Mouse (Mus musculus): ENCODE results near the gene Dhrs7c. TPM values are rescaled to one million over a fixed set of nuclear protein-coding genes. Genes with fewer than 3 reads are reported as not detected.

Gene Dhrs7c
- polyA plus RNA-seq, 1 experiment from 2014 or later, result not detected

DNA sequence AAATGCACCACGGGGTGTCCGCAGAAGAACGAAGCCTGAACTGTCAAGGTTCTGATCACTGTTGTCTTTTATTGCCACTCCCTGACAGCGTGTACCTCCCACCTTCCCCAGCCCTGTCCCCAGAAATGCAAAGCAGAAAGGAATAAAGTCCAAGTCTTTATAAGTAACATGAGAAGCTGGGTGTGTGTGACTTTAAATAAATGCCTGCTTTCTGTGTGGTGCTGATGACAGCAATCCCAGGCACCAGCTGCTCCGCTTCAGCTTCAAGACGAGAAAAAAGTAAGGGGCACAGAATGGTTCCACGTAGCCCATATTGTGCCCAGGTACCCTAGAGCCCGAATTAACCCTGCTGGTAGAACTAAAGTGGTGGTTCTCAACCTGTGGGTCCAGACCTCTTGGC, 3.2 kb downstream of the Dhrs7c start:
- Histone ChIP-seq H3K4me3 (ENCODE audit: low read depth, low read length) (no peak overlapping the region), H3K36me3 (ENCODE audit: control insufficient read depth, insufficient read depth, low read length) (no peaks in the 10 kb centered on the region), H3K27ac (ENCODE audit: low read depth, low read length) (no peak overlapping the region), H3K4me1 (replicated peaks; ENCODE audit: control insufficient read depth, insufficient read depth, low read length) (no peaks in the 10 kb centered on the region), H3K9ac (ENCODE audit: low read depth, low read length) (no peak overlapping the region), H3K27me3 (replicated peaks; ENCODE audit: control insufficient read depth, insufficient read depth, low read length) (no peaks in the 10 kb centered on the region), H3K4me2 (no peak overlapping the region), H3K9me3 (ENCODE audit: control insufficient read depth, low read length) (no peaks in the 10 kb centered on the region)
- DNase-seq (ENCODE audit: low spot score) (no peak), ATAC-seq (replicated peaks; ENCODE audit: low FRiP score) (no peak)
- 80% methylated on average over 8 of the region's 8 CpGs for WGBS

DNA sequence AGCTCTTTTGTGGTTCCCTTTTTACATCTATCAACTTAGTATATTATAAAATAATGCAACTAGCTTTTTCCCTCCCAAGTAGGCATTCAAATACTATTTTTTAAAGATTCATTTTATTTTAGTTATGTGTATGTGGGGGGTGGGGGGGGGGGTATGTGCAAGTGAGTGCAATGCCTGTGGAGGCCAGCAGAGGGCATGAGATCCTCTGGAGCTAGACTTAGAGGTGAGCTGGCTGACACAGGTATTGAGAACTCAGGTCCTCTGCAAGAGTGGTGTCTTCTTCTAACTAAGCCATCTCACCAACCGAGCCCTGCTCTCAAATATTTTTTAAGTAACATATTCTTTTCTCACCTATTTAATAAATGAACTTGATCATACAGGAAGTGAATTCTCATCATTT, 7.6 kb downstream of the Dhrs7c start:
- Histone ChIP-seq H3K36me3 (ENCODE audit: control insufficient read depth, insufficient read depth, low read length) (no peaks in the 10 kb centered on the region), H3K4me2 (no peak overlapping the region), H3K9me3 (ENCODE audit: control insufficient read depth, low read length) (no peaks in the 10 kb centered on the region), H3K27ac (ENCODE audit: low read depth, low read length) (no peak overlapping the region), H3K9ac (ENCODE audit: low read depth, low read length) (no peak overlapping the region), H3K4me1 (replicated peaks; ENCODE audit: control insufficient read depth, insufficient read depth, low read length) (no peaks in the 10 kb centered on the region), H3K4me3 (ENCODE audit: low read depth, low read length) (no peak overlapping the region), H3K27me3 (replicated peaks; ENCODE audit: control insufficient read depth, insufficient read depth, low read length) (no peaks in the 10 kb centered on the region)
- DNase-seq (ENCODE audit: low spot score), result no peak
- no peak for ATAC-seq (replicated peaks; ENCODE audit: low FRiP score)
- 89% methylated on average over 1 of the region's 1 CpGs for WGBS

DNA sequence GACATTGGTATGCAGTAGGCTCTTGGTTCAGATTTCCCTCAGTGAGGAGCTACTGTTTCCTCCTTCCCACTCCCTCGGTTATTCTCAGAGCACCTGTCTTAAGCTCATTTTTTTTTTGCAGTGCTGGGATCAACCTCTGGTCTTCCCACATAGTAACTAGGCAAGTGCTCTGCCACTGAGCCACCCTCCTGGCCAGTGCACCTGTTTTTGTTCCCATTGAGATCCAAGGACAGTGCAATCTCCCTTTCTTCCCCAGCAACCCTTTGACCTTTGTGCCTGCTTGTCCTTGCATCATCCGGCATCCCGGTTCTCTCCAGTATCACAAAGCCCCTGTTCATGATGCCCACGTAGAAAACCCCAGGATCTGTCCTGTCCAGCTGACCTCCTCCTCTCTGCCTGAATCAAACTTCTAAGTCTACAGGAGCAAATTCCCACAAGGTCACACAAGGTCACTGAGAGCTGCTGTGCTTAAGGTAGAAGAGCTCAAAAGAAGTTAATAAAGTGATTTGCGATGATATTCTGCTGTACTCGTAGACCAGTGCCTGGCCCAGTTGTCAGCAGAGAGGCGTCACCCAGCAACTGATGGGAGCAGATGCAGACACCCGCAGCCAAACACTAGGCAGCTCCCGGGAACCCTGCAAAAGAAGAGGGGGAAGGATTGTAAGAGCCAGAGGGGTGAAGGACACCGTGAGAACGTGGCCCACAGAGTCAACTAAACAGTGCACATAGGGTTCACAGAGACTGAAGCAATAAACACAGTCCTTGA, 9.0 kb downstream of the Dhrs7c start:
- WGBS, result 80% methylated on average over 11 of the region's 11 CpGs
- H3K9ac ChIP-seq (ENCODE audit: low read depth, low read length), result no peak overlapping the region
- H3K4me2 ChIP-seq, result no peak overlapping the region
- no peaks in the 10 kb centered on the region for H3K4me1 ChIP-seq (replicated peaks; ENCODE audit: control insufficient read depth, insufficient read depth, low read length)
- no peaks in the 10 kb centered on the region for H3K9me3 ChIP-seq (ENCODE audit: control insufficient read depth, low read length)
- H3K27ac ChIP-seq (ENCODE audit: low read depth, low read length), result no peak overlapping the region
- DNase-seq (ENCODE audit: low spot score) (no peak), ATAC-seq (replicated peaks; ENCODE audit: low FRiP score) (no peak)
- no peaks in the 10 kb centered on the region for H3K36me3 ChIP-seq (ENCODE audit: control insufficient read depth, insufficient read depth, low read length)
- no peaks in the 10 kb centered on the region for H3K27me3 ChIP-seq (replicated peaks; ENCODE audit: control insufficient read depth, insufficient read depth, low read length)
- H3K4me3 ChIP-seq (ENCODE audit: low read depth, low read length), result no peak overlapping the region

DNA sequence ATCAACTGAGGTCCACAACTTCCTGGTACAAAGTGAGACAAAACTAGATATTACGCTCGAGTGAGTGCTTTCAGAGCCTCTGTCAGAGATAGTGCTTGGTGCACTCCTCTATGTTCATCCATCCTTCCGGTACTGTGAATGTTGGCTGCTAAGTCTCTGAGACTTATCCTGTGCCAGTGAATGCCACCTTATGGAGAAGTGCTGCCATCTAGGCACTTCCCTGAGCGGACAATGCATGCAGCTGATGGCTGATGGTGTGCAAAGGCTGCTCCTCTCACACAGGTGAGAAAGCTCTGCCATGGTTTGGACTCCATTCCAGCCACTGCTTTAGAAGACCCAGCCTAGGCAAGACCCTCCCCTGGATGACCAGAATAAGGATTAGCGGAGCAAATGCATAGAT, 10.1 kb downstream of the Dhrs7c start:
- Histone ChIP-seq H3K4me3 (ENCODE audit: low read depth, low read length) (no peak overlapping the region), H3K4me2 (no peak overlapping the region), H3K36me3 (ENCODE audit: control insufficient read depth, insufficient read depth, low read length) (no peaks in the 10 kb centered on the region), H3K27me3 (replicated peaks; ENCODE audit: control insufficient read depth, insufficient read depth, low read length) (no peaks in the 10 kb centered on the region), H3K9me3 (ENCODE audit: control insufficient read depth, low read length) (no peaks in the 10 kb centered on the region), H3K4me1 (replicated peaks; ENCODE audit: control insufficient read depth, insufficient read depth, low read length) (no peaks in the 10 kb centered on the region), H3K9ac (ENCODE audit: low read depth, low read length) (no peak overlapping the region), H3K27ac (ENCODE audit: low read depth, low read length) (no peak overlapping the region)
- DNase-seq (ENCODE audit: low spot score), result no peak
- 63% methylated on average over 5 of the region's 5 CpGs for WGBS
- ATAC-seq (replicated peaks; ENCODE audit: low FRiP score), result no peak

DNA sequence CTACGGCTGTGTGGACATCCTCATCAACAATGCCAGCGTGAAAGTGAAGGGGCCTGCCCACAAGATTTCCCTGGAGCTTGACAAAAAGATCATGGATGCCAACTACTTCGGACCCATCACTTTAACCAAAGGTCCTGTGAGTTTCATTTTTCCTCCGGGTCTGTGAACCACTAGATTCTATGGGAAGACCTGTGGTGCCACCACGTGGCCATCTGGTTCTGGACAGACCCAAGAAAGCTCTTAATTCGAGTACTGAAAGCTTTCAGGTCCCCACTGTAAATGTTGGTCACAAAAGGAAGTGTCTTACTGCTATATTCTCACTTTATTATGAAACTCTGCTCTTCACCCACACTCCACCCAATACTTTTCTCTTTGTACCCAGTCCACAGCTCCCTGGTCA, 13.5 kb downstream of the Dhrs7c start:
- Histone ChIP-seq H3K4me3 (ENCODE audit: low read depth, low read length) (no peak overlapping the region), H3K36me3 (ENCODE audit: control insufficient read depth, insufficient read depth, low read length) (no peaks in the 10 kb centered on the region), H3K9me3 (ENCODE audit: control insufficient read depth, low read length) (no peaks in the 10 kb centered on the region), H3K4me2 (no peak overlapping the region), H3K9ac (ENCODE audit: low read depth, low read length) (no peak overlapping the region), H3K4me1 (replicated peaks; ENCODE audit: control insufficient read depth, insufficient read depth, low read length) (no peaks in the 10 kb centered on the region), H3K27me3 (replicated peaks; ENCODE audit: control insufficient read depth, insufficient read depth, low read length) (no peaks in the 10 kb centered on the region), H3K27ac (ENCODE audit: low read depth, low read length) (no peak overlapping the region)
- 69% methylated on average over 6 of the region's 6 CpGs for WGBS
- no peak for DNase-seq (ENCODE audit: low spot score)
- ATAC-seq (replicated peaks; ENCODE audit: low FRiP score), result no peak

DNA sequence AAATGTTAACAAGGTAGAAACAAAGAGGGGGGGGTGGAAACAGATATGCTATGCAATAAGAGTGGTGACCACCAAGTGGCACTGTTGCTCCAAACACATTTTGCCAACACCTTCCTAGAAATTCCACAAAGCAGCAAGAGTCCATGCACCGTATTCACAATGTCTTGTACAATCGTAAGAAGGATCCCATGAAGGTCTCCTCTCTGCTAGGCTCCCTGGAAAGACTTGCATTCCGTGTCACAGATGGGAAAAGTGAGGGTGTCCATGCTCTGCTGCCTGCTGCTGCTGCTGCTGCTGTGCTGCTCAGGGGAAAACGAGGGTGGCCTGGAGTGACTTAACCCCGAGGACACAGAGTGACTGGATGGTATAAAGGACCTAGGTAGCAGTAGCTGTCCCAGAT, 21.6 kb downstream of the Dhrs7c start:
- H3K4me2 ChIP-seq, result no peak overlapping the region
- ATAC-seq (replicated peaks; ENCODE audit: low FRiP score) (no peak), DNase-seq (ENCODE audit: low spot score) (no peak)
- no peaks in the 10 kb centered on the region for H3K36me3 ChIP-seq (ENCODE audit: control insufficient read depth, insufficient read depth, low read length)
- no peak overlapping the region for H3K27ac ChIP-seq (ENCODE audit: low read depth, low read length)
- H3K4me3 ChIP-seq (ENCODE audit: low read depth, low read length), result no peak overlapping the region
- H3K4me1 ChIP-seq (replicated peaks; ENCODE audit: control insufficient read depth, insufficient read depth, low read length), result no peaks in the 10 kb centered on the region
- H3K27me3 ChIP-seq (replicated peaks; ENCODE audit: control insufficient read depth, insufficient read depth, low read length), result no peaks in the 10 kb centered on the region
- no peaks in the 10 kb centered on the region for H3K9me3 ChIP-seq (ENCODE audit: control insufficient read depth, low read length)
- 20% methylated on average over 5 of the region's 5 CpGs for WGBS
- no peak overlapping the region for H3K9ac ChIP-seq (ENCODE audit: low read depth, low read length)

DNA sequence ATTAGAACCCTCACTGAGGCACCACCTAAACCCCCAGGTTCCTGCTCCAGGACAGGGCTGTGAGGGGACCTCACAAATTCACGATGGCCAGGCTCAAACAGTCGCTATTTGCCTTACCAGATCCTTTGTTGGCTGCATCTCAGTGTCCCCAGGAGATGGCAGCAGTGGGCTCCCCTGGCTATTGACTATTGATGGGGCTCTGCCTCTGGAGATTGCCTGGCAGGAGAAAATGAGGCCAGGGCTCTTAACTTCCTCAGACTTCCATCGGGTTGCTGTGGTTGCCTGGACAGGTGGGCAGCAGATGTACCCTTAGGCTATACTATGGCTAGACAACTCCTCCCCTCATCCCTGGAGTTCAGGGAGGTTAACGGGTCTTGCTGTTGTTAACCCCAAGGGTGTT, 22.2 kb downstream of the Dhrs7c start:
- ATAC-seq (replicated peaks; ENCODE audit: low FRiP score), result no peak
- Histone ChIP-seq H3K27me3 (replicated peaks; ENCODE audit: control insufficient read depth, insufficient read depth, low read length) (no peaks in the 10 kb centered on the region), H3K27ac (ENCODE audit: low read depth, low read length) (no peak overlapping the region), H3K4me2 (no peak overlapping the region), H3K9ac (ENCODE audit: low read depth, low read length) (no peak overlapping the region), H3K4me3 (ENCODE audit: low read depth, low read length) (no peak overlapping the region), H3K36me3 (ENCODE audit: control insufficient read depth, insufficient read depth, low read length) (no peaks in the 10 kb centered on the region), H3K4me1 (replicated peaks; ENCODE audit: control insufficient read depth, insufficient read depth, low read length) (no peaks in the 10 kb centered on the region), H3K9me3 (ENCODE audit: control insufficient read depth, low read length) (no peaks in the 10 kb centered on the region)
- DNase-seq (ENCODE audit: low spot score), result peak; percentile 36
- WGBS, result 30% methylated on average over 4 of the region's 4 CpGs

DNA sequence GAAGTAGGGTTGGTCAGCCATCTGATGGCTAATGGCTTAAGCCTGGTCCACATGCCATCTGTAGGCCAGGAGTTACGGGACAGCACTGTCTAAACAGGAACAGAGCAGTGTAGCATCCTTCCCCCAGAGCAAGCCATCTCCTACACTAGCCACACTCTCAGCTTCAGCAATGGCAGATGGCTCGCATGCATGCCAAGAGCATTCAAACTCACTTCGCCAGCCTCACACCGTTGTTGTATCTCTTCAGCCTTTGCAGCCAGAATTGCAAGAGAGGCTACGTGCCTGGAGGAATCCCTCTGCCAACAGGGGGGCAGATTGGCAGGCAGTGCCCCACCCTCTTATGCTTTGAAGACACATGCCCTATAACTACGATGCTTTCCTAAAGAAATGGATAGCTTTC, 23.6 kb downstream of the Dhrs7c start:
- no peaks in the 10 kb centered on the region for H3K4me1 ChIP-seq (replicated peaks; ENCODE audit: control insufficient read depth, insufficient read depth, low read length)
- no peaks in the 10 kb centered on the region for H3K36me3 ChIP-seq (ENCODE audit: control insufficient read depth, insufficient read depth, low read length)
- ATAC-seq (replicated peaks; ENCODE audit: low FRiP score), result no peak
- H3K4me3 ChIP-seq (ENCODE audit: low read depth, low read length), result no peak overlapping the region
- DNase-seq (ENCODE audit: low spot score), result no peak
- H3K9ac ChIP-seq (ENCODE audit: low read depth, low read length), result no peak overlapping the region
- no peaks in the 10 kb centered on the region for H3K27me3 ChIP-seq (replicated peaks; ENCODE audit: control insufficient read depth, insufficient read depth, low read length)
- H3K4me2 ChIP-seq, result no peak overlapping the region
- WGBS, result 86% methylated on average over 6 of the region's 6 CpGs
- H3K9me3 ChIP-seq (ENCODE audit: control insufficient read depth, low read length), result no peaks in the 10 kb centered on the region
- H3K27ac ChIP-seq (ENCODE audit: low read depth, low read length), result no peak overlapping the region

DNA sequence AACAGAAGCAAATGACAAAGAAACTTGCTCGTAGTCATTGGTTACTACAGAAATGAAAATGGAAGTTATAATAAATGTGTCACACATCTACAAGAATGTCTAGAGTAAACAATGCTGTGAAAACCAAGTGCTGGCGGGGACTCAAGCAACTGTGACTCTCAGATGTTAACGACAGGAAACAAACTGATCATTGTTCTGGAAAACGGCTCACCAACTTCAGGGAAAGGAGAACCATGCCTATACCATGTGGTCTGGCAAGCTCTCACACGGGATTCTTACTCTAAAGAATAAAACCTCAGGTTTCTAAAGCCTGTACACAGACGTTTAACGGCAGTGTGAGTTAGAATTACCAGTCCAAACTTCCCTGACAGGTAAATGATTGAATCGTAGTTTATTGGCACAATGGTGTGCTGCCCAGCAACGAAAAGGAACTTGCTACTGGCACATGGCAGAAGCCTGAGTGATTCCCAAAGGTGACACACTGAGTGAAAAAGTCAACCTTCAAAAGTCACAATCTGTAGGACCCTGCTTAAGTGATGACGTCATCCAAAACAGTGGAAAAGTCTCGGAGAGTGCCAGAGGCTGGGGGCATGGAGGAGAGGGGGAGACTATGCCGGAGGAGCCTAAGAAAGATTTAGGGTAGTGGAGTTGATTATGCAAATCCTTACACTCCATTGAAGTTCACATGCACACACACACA, 30.5 kb downstream of the Dhrs7c start:
- H3K9me3 ChIP-seq (ENCODE audit: control insufficient read depth, low read length), result no peaks in the 10 kb centered on the region
- H3K9ac ChIP-seq (ENCODE audit: low read depth, low read length), result no peak overlapping the region
- no peak overlapping the region for H3K4me3 ChIP-seq (ENCODE audit: low read depth, low read length)
- 56% methylated on average over 12 of the region's 12 CpGs for whole genome bisulfite sequencing
- no peak overlapping the region for H3K27ac ChIP-seq (ENCODE audit: low read depth, low read length)
- no peaks in the 10 kb centered on the region for H3K27me3 ChIP-seq (replicated peaks; ENCODE audit: control insufficient read depth, insufficient read depth, low read length)
- H3K4me2 ChIP-seq, result no peak overlapping the region
- no peaks in the 10 kb centered on the region for H3K36me3 ChIP-seq (ENCODE audit: control insufficient read depth, insufficient read depth, low read length)
- DNase-seq (ENCODE audit: low spot score) (no peak), ATAC-seq (replicated peaks; ENCODE audit: low FRiP score) (no peak)
- H3K4me1 ChIP-seq (replicated peaks; ENCODE audit: control insufficient read depth, insufficient read depth, low read length), result no peaks in the 10 kb centered on the region

Data from liver, embryonic 11.5 days (tissue).